Mouse (Mus musculus): ENCODE measurements around the gene Gpr162.
"Not testable (repeated sequence)": the region's sequence is repeated elsewhere in the genome, so short reads cannot be mapped to it uniquely, and the experiment has no call there.

- not testable (repeated sequence) for TF ChIP-seq CTCF (IDR thresholded peaks at IDR 0.05; ENCODE audit: low read depth); EP300 (optimal IDR thresholded peaks at IDR 0.05)
Observed at GRCm38 (mm10) chr6:124810566-124811402, 53.0 kb downstream of the Gpr162 start.

Data from stomach, postnatal 0 days (tissue).